Comparison of ENCODE assay signal across 15 mouse cellular contexts in genomic region chr7:36689049-36689793, GRCm38 (mm10). TPM values are rescaled to one million over a fixed set of nuclear protein-coding genes. Genes with fewer than 3 reads are reported as not detected.
A peak's percentile ranks its signal among the peaks of the same experiment; 100 is the strongest.
DNase-seq lines count a peak whose midpoint lies in the region; ATAC-seq lines count a peak whose summit lies in the region.
"Had no signal": no experiment of that assay in that cellular context is flagged by ENCODE, and none has a peak within 500 bp of the region (broad histone marks: within the 10 kb centered on the region; RNA-seq: fewer than 3 reads in every experiment).

No protein-coding gene starts in this region.

- no peak overlapping the region for H3K9ac ChIP-seq in lung, embryonic 15.5 days
- no peak overlapping the region for H3K9ac ChIP-seq in stomach, embryonic 16.5 days (ENCODE audit: low read length)
- H3K9ac ChIP-seq: forebrain, embryonic 13.5 days; stomach, embryonic 15.5 days had no signal

- intact Hi-C loops in heart, postnatal 36 days (cut with DNase I): no loop called here

- no peak overlapping the region for H3K27ac ChIP-seq in heart, embryonic 10.5 days
- peak overlapping the region; percentile 21; the same call in 1 of the 2 replicates for H3K27ac ChIP-seq in lung, embryonic 15.5 days
- H3K27ac ChIP-seq in stomach, embryonic 16.5 days (ENCODE audit: low read length): peak overlapping the region; percentile 24; the same call in 1 of the 2 replicates
- H3K27ac ChIP-seq: forebrain, embryonic 13.5 days; stomach, embryonic 15.5 days had no signal

- peak; percentile 76; the same call in 1 of the 2 replicates for ATAC-seq in lung, embryonic 15.5 days (ENCODE audit: borderline replicate concordance, extremely low read depth, low FRiP score, low TSS enrichment)
- ATAC-seq in stomach, embryonic 16.5 days (ENCODE audit: insufficient read depth, low FRiP score): peak; percentile 40; the same call in 1 of the 2 replicates
- ATAC-seq: forebrain, embryonic 13.5 days had no signal

- no peak overlapping the region for H3K4me2 ChIP-seq in lung, embryonic 15.5 days
- no peak overlapping the region for H3K4me2 ChIP-seq in stomach, embryonic 16.5 days (ENCODE audit: low read depth, low read length)
- H3K4me2 ChIP-seq: forebrain, embryonic 13.5 days; stomach, embryonic 15.5 days had no signal

- WGBS in heart, embryonic 10.5 days: 57% methylated on average over 7 of the region's 7 CpGs
- WGBS in lung, embryonic 15.5 days: 39% methylated on average over 7 of the region's 7 CpGs
- 48% methylated on average over 7 of the region's 7 CpGs for WGBS in stomach, embryonic 16.5 days

- peak; percentile 30 to 39 for DNase-seq in heart, adult 9 months (ENCODE audit: low spot score in 2 of 2)
- no peak for DNase-seq in heart, embryonic 10.5 days (ENCODE audit: low spot score)
- DNase-seq in lung, postnatal 25 days (ENCODE audit: low spot score): no peak
- DNase-seq in heart, postnatal 36 days: peak; percentile 29 to 45
- DNase-seq in thymus, adult 18-20 months: no peak
- DNase-seq: adrenal gland, adult 8-10 months; cerebellum, adult 11-12 months; layer of hippocampus, adult 9-11 months; midbrain, embryonic 14.5 days; spleen, adult 18-20 months had no signal

- H3K9me3 ChIP-seq in heart, embryonic 10.5 days: no peaks in the 10 kb centered on the region
- H3K9me3 ChIP-seq in lung, embryonic 15.5 days: no peaks in the 10 kb centered on the region
- H3K9me3 ChIP-seq in stomach, embryonic 16.5 days (replicated peaks; ENCODE audit: control insufficient read depth, low read length): no peaks in the 10 kb centered on the region
- H3K9me3 ChIP-seq: forebrain, embryonic 13.5 days; stomach, embryonic 15.5 days had no signal

- no peaks in the 10 kb centered on the region for H3K36me3 ChIP-seq in heart, embryonic 10.5 days
- no peaks in the 10 kb centered on the region for H3K36me3 ChIP-seq in lung, embryonic 15.5 days
- H3K36me3 ChIP-seq in stomach, embryonic 16.5 days (ENCODE audit: control insufficient read depth, insufficient read depth, low read length): no peaks in the 10 kb centered on the region
- H3K36me3 ChIP-seq: stomach, embryonic 15.5 days had no signal

- H3K27me3 ChIP-seq in heart, embryonic 10.5 days (ENCODE audit: insufficient read depth, poor library complexity, severe bottlenecking): peaks cover 75% of the 10 kb centered on the region
- peaks cover 40% of the 10 kb centered on the region for H3K27me3 ChIP-seq in lung, embryonic 15.5 days
- H3K27me3 ChIP-seq in stomach, embryonic 16.5 days (ENCODE audit: control insufficient read depth, insufficient read depth, low read length): peaks cover 18% of the 10 kb centered on the region

- H3K4me1 ChIP-seq in heart, embryonic 10.5 days: peaks cover 6% of the 10 kb centered on the region; the same call in 1 of the 2 replicates
- H3K4me1 ChIP-seq in lung, embryonic 15.5 days: peaks cover 52% of the 10 kb centered on the region
- peaks cover 5% of the 10 kb centered on the region; the same call in 1 of the 2 replicates for H3K4me1 ChIP-seq in stomach, embryonic 16.5 days (ENCODE audit: control insufficient read depth, insufficient read depth, low read length)

- H3K4me3 ChIP-seq in heart, embryonic 10.5 days: no peak overlapping the region
- H3K4me3 ChIP-seq in lung, embryonic 15.5 days: no peak overlapping the region
- H3K4me3 ChIP-seq in stomach, embryonic 16.5 days (replicated peaks; ENCODE audit: low read length): no peak overlapping the region
- H3K4me3 ChIP-seq: forebrain, embryonic 13.5 days; stomach, embryonic 15.5 days had no signal

RNA-seq across cellular contexts. Expression of gene Tshz3, which starts 8.7 kb away (rescaled TPM):
- polyA plus RNA-seq in heart, embryonic 10.5 days (2016; fragmentation: Nextera tagmentation; extraction: Ambion mirVana): 1.8 and 5.5 TPM in 2 replicates
- polyA plus RNA-seq in lung, embryonic 15.5 days (2015; fragmentation: Nextera tagmentation; extraction: Ambion mirVana): 10.0 and 10.9 TPM in 2 replicates
- total RNA-seq in heart, postnatal 36 days (2021): 1 to 10 TPM; 3.4 to 4.2 TPM
- 11.8 and 15.0 TPM in 2 replicates for polyA plus RNA-seq in stomach, embryonic 16.5 days (2015; fragmentation: Nextera tagmentation; extraction: Ambion mirVana)
- total RNA-seq: MEL had no signal

Comparison
In these comparisons a context has a peak if more than half of its experiments do, and no peak if none do; other contexts are left out.
1. DNase-seq: peak in heart, adult 9 months (2 of 2) and heart, postnatal 36 days (2 of 2); none in heart, embryonic 10.5 days (single experiment), lung, postnatal 25 days (single experiment) and thymus, adult 18-20 months (0 of 2).